Mouse (Mus musculus) CH12.LX (cell line): ENCODE results near the gene Olfr222.

ENCODE experiments used
- CTCF ChIP-seq, 2 experiments: IDR thresholded peaks in 1 of 2; conservative IDR thresholded peaks in 1 of 2; 2 replicates each; pipeline ENCODE4 v1.5.1; 2011 to 2012; ENCODE audit warnings: low read depth in 2 of 2, low read length in 2 of 2, improper control_type of control experiment in 1 of 2, inconsistent platforms in 1 of 2, mild to moderate bottlenecking in 1 of 2, moderate library complexity in 1 of 2
- EP300 ChIP-seq: IDR thresholded peaks from 2 replicates; pipeline ENCODE4 v1.6.1; 2011; ENCODE audit warnings: low read length, improper control_type of control experiment
- HCFC1 ChIP-seq: IDR thresholded peaks from 2 replicates; pipeline ENCODE4 v1.6.1; 2012; ENCODE audit warnings: low read depth, mild to moderate bottlenecking, inconsistent platforms, low read length, improper control_type of control experiment
- MAZ ChIP-seq: IDR thresholded peaks from 2 replicates; pipeline ENCODE4 v1.6.1; 2012; ENCODE audit warnings: low read depth, mild to moderate bottlenecking, inconsistent platforms, low read length, improper control_type of control experiment, moderate library complexity
- PAX5 ChIP-seq: IDR thresholded peaks from 2 replicates; pipeline ENCODE4 v1.6.1; 2012; ENCODE audit warnings: low read length, inconsistent platforms, mixed read lengths
- POLR2A ChIP-seq: IDR thresholded peaks from 2 replicates; pipeline ENCODE4 v1.6.1; 2011; ENCODE audit warnings: low read depth, mild to moderate bottlenecking, improper control_type of control experiment, low read length
- ZC3H11A ChIP-seq: IDR thresholded peaks from 2 replicates; pipeline ENCODE4 v1.6.1; 2012; ENCODE audit warnings: low read depth, mild to moderate bottlenecking, inconsistent platforms, low read length, improper control_type of control experiment

GRCm38 (mm10) chr11:59542442-59542841, 33.6 kb downstream of the Olfr222 start:
- TF ChIP-seq CTCF (conservative IDR thresholded peaks at IDR 0.05 in 1 of 2, IDR thresholded peaks at IDR 0.05 in 1 of 2; ENCODE audit: low read depth in 2 of 2, low read length in 2 of 2) (no peak), ZC3H11A (no peak), EP300 (no peak), POLR2A (no peak), MAZ (no peak), PAX5 (no peak), HCFC1 (no peak)
